Mouse (Mus musculus) small intestine, adult 2 months (tissue): ENCODE data around the gene Rtp3.

Experiments
- CTCF ChIP-seq: fragments of 200-500 bp; IDR thresholded peaks from 2 replicates; pipeline ENCODE4 v1.5.1; 2012; ENCODE audit warnings: low read depth, mild to moderate bottlenecking, control low read depth, inconsistent platforms, low read length, moderate library complexity, mixed read lengths; ENCODE audit not compliant: insufficient replicate concordance, insufficient read length; ENCODE audit errors: extremely low read depth
- POLR2A ChIP-seq: fragments of 200-500 bp; IDR thresholded peaks from 2 replicates; pipeline ENCODE4 v1.6.1; 2012; ENCODE audit warnings: low read depth, mild to moderate bottlenecking, control low read depth, inconsistent platforms, low read length, moderate library complexity

DNA sequence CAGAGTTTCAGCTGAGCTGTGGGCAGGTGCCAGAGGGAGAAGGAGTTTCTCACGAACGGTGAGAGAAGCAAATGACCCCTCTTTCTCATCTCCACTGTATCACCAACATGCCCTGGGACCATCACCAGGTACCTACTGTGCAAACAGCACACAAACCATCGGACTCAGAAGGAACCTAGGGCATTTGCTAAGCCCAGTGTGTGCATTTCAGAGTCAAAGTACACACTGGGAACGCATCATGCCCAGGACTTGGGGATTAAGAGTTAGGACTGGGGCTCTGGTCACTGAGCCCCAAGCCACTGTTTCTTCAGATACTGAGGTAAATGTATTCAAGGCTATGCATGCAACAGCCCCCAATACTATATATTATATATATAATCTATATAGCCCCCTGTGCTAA lies 3.1 kb downstream of the Rtp3 start:
- no peak for TF ChIP-seq CTCF
- TF ChIP-seq POLR2A = no peak
